Mouse (Mus musculus) olfactory bulb, adult 2 months (tissue): ENCODE measurements around the gene Kcnj15. TPM values are rescaled to one million over a fixed set of nuclear protein-coding genes. Genes with fewer than 3 reads are reported as not detected.

Experiments used
- H3K27ac ChIP-seq: fragments of 200-500 bp; 2 replicates; pipeline ENCODE4 v1.5.1; 2012; ENCODE audit warnings: low read depth, low read length; ENCODE audit not compliant: insufficient read depth
- H3K4me1 ChIP-seq: fragments of 200-500 bp; 2 replicates; pipeline ENCODE4 v1.6.1; 2012; ENCODE audit warnings: low read length; ENCODE audit not compliant: control insufficient read depth, insufficient read depth
- H3K4me3 ChIP-seq: fragments of 200-500 bp; 2 replicates; pipeline ENCODE4 v1.5.1; 2012; ENCODE audit warnings: mild to moderate bottlenecking, low read depth, low read length, moderate library complexity; ENCODE audit not compliant: insufficient read depth
- CTCF ChIP-seq: fragments of 200-500 bp; IDR thresholded peaks from 2 replicates; pipeline ENCODE4 v1.5.1; 2012; ENCODE audit warnings: low read depth, mild to moderate bottlenecking, low read length, moderate library complexity; ENCODE audit not compliant: insufficient read depth
- POLR2A ChIP-seq: fragments of 200-500 bp; IDR thresholded peaks from 2 replicates; pipeline ENCODE4 v1.6.1; 2012; ENCODE audit warnings: mild to moderate bottlenecking, low read depth, low read length, moderate library complexity; ENCODE audit not compliant: insufficient read depth
- WGBS: fragments of 180-500 bp; shearing (Covaris S2); methylation state at CpG from one replicate; pipeline ENCODE4 v1.1.7; 2018; 5-methylcytosine and 5-hydroxymethylcytosine counted together
- polyA plus RNA-seq: library from polyadenylated mRNA; stranded (reverse); fragments of >200 nt; gene quantifications from 2 replicates; pipeline ENCODE4 v1.2.4, GENCODE M21; 2012; ENCODE audit warnings: low replicate concordance; ENCODE audit not compliant: missing spikeins, insufficient read depth, insufficient read length

The Kcnj15 gene
- polyA plus RNA-seq, result not detected in 2 replicates

DNA sequence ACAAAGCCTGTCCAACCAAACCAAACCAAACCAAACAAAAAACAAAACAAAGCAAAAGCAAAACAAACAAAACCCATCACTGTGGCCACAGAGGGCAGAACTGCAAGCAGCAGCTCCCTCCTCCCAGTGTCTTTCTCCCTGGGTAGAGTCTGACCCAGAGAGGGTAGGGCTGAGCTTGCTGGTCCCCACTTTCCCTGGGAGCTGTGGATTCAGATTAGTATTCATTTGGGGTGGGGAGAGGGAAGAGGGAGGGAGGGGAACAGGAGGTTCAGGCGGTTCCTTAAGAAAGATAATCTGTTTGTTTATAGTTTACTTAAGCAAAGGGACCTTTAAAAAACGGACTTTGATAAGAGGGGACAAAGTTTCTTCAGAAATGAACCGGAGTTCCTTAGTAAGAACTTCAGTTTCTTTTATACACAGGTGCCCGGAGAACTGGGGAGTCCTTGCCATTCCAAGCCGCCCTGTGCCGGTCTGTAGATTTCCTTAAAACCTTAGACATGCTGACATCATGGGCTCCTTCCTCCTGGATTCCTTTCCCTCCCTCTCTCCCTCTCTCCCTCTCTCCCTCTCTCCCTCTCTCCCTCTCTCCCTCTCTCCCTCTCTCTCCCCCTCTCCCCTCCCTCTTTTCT, at the start of gene Kcnj15:
Gene Kcnj15, plus strand, starts transcription at position 293 of the 629 bp plus-strand sequence.
- H3K4me1 ChIP-seq, result no peaks in the 10 kb centered on the region
- WGBS, result 52% methylated on average over 6 of the region's 6 CpGs

DNA sequence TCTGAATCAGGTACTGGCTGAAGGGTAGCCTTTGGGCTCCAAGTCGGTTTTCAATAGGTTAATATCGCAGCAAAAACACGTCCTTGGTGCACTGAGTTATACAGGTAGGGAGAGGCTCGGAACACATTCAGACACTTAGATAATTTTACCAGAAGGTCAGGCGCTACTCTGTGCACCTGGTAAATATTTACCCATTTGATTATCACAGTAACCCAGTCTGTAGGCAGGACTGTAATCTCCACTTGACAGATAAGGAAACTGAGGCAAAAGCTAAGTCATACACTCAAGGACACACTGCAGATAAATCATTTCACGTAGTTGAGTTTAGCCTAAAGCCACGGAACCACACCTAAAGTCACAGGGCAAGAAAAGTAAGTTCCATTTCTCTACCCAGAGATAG, 49.1 kb upstream of the Kcnj15 start:
- WGBS, result 94% methylated on average over 7 of the region's 7 CpGs
- no peak for TF ChIP-seq CTCF
- no peak for TF ChIP-seq POLR2A
- Histone ChIP-seq H3K27ac (no peak overlapping the region), H3K4me3 (no peak overlapping the region), H3K4me1 (no peaks in the 10 kb centered on the region)

More for the DNA sequence above, at the start of gene Kcnj15:
- no peak within 1 kb of the TSS for H3K4me3 ChIP-seq
- H3K27ac ChIP-seq, result no peak within 1 kb of the TSS
- TF ChIP-seq CTCF (no peak), POLR2A (no peak)

DNA sequence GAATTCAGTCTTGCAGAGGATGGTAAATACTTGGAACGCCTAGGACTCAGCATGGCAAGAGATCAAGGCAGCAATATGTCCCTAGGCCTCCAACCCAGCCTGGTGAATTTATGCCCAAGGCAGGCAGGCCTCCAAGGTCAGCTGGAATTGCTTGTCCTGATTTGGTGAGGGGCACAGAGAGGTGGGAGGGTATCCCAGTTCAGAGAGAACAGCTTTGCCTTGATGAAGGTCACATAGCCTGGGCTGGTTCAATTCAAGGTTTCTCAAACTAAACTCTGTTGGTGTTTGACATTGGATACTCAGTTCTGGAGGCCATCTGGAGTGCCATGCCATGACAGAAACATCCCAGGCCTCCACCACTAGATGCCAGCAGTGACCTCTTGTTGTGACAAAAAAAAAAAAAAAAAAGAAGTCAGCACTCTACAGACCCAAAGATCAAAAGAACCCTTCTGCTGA, 48.3 kb upstream of the Kcnj15 start:
- Histone ChIP-seq H3K27ac (no peak overlapping the region), H3K4me1 (no peaks in the 10 kb centered on the region), H3K4me3 (no peak overlapping the region)
- 75% methylated on average over 1 of the region's 1 CpGs for WGBS
- TF ChIP-seq POLR2A (no peak), CTCF (no peak)

DNA sequence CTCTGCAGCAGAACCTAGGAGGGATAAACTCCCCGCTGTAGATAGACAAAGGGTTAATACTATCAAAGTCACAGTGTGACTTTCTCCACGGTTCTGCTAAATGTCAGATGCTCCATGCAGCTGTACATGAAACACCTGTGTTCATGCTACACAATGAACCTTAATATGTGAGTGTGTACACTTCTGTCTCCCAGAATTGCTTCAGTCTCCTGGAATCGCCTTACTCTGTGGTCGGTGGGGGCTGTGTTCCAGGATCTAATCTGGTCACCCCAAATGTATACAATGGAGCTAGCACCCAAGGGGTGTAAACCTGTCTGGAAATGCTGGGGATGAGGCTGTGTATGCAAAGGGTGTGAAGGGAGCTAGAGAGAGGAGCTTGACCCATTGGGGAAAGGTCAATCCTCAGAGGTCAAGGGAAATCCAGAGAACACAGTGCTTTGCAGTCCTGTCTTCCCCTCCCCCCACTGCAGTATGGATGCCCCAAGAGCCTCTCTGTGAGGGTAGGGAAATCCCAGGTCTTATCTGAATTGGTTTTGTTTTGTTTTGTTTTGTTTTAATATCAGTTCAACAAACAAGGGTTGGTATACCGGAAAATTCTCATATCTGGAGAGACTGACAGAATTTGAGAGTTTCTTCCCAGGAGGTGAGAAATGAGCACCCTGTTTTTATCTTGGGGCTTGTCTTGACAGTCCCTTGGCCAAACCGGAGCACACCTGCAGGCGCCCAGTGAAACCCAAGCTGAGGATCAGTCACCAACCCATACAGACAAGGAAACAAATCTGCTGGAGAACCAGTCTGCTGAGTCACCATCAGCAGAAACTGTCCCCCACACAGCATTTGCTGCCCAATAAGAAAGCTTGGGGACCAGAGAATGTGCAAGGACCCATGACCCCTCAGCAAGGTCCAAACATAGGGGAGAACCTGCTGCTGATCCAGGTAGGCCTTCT, 42.8 kb upstream of the Kcnj15 start:
- TF ChIP-seq POLR2A, result no peak
- no peak for TF ChIP-seq CTCF
- H3K4me3 ChIP-seq, result no peak overlapping the region
- no peaks in the 10 kb centered on the region for H3K4me1 ChIP-seq
- WGBS, result 86% methylated on average over 7 of the region's 7 CpGs
- H3K27ac ChIP-seq, result no peak overlapping the region

DNA sequence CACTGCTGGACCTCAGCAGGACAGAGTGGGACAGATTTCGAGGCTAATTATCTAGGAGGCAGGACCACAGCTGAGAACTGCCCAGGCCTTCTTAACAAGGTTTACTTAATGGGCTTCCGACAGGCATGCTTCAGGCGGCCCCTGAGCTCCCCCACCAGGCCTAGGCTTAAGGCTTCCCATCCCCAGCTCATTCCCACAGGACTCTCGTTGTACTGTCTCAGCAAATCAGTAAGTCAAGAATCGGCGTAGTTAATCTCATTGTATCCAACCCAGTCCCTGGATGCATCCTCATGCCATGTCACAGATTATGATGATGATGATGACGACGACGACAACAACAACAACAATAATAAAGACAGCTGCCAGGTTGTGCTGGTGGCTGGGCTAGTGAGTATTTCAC, 41.6 kb upstream of the Kcnj15 start:
- Histone ChIP-seq H3K4me1 (no peaks in the 10 kb centered on the region), H3K27ac (no peak overlapping the region), H3K4me3 (no peak overlapping the region)
- WGBS, result 88% methylated on average over 9 of the region's 9 CpGs
- TF ChIP-seq POLR2A (no peak), CTCF (no peak)

DNA sequence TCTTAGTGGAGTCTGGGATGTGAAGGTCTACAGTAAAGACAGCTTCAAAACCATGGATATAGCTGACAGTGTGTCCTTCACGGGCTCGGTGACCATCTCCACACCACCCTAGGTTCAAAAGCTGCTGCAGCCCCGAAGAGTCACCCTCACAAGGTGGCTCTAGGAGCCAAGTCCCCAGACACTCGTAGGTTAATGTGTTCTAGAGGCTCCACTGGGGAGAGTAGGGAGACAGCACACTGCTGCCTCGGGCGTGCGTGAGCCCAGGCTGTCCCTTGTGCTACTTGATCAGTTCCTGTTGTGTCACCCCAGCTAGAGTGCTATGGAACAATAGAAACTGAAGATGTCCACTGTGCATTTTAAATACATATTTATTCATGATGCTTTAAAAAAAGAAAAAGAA, 41.0 kb upstream of the Kcnj15 start:
- TF ChIP-seq CTCF (no peak), POLR2A (no peak)
- H3K4me1 ChIP-seq, result no peaks in the 10 kb centered on the region
- WGBS, result 93% methylated on average over 7 of the region's 7 CpGs
- no peak overlapping the region for H3K27ac ChIP-seq
- no peak overlapping the region for H3K4me3 ChIP-seq

DNA sequence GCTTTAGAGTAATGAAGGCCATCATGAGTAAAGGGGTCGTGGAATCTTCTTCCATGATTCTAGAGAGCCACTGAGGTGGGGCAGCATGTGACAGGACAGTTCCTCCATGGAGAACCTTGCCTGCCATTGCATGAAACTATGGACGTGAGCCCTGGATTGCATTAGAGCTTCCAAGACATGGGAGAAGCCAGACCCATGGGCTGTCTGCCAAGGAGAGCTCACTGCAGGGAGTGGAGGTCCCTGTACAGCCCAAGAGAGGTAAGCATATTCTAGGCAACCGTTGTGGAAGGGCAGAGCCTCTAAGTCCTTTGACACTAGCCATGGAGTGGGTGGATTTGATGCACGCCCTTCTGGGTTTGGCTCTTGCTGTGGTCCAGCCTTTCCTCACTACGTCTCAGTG, 40.5 kb upstream of the Kcnj15 start:
- Histone ChIP-seq H3K27ac (no peak overlapping the region), H3K4me1 (no peaks in the 10 kb centered on the region), H3K4me3 (no peak overlapping the region)
- no peak for TF ChIP-seq POLR2A
- TF ChIP-seq CTCF, result no peak
- WGBS, result 88% methylated on average over 5 of the region's 5 CpGs

- no peak overlapping the region for H3K27ac ChIP-seq
- no peaks in the 10 kb centered on the region for H3K4me1 ChIP-seq
- no peak overlapping the region for H3K4me3 ChIP-seq
- 98% methylated on average over 5 of the region's 5 CpGs for WGBS
- TF ChIP-seq CTCF, result no peak
These were observed 38.6 kb upstream of the Kcnj15 start for GRCm38 (mm10) chr16:95218783-95219182.

- TF ChIP-seq POLR2A, result no peak
- TF ChIP-seq CTCF, result no peak
- Histone ChIP-seq H3K4me3 (no peak overlapping the region), H3K27ac (no peak overlapping the region), H3K4me1 (no peaks in the 10 kb centered on the region)
- WGBS, result 58% methylated on average over 2 of the region's 2 CpGs
These were observed 37.9 kb upstream of the Kcnj15 start for GRCm38 (mm10) chr16:95219459-95219858.
